Mouse (Mus musculus): Measurements from ENCODE around the gene Gm13283. TPM values are rescaled to one million over a fixed set of nuclear protein-coding genes. Genes with fewer than 3 reads are reported as not detected.
"Not testable (repeated sequence)": the region's sequence is repeated elsewhere in the genome, so short reads cannot be mapped to it uniquely, and the experiment has no call there.

Gene Gm13283
- polyA plus RNA-seq (2012; rRNA removed) (0.13 and 0.24 TPM in 2 replicates), polyA plus RNA-seq (2014; fragmentation: Nextera tagmentation; extraction: Ambion mirVana) (0.21 TPM in 1 of 2 replicates, not detected in the other)

- not testable (repeated sequence) for H3K9ac ChIP-seq (ENCODE audit: low read depth, low read length, severe bottlenecking); H3K27ac ChIP-seq (replicated peaks; ENCODE audit: low read depth, low read length); H3K4me1 ChIP-seq (ENCODE audit: control insufficient read depth, insufficient read depth, low read length); DNase-seq (ENCODE audit: low spot score); H3K9me3 ChIP-seq (ENCODE audit: control insufficient read depth, low read length); H3K36me3 ChIP-seq (ENCODE audit: control insufficient read depth, insufficient read depth, low read length); ATAC-seq (ENCODE audit: low FRiP score, low read depth); H3K27me3 ChIP-seq (ENCODE audit: control insufficient read depth, insufficient read depth, low read length)
- peak within 1 kb of the TSS; percentile 37; the same call in 1 of the 2 replicates for H3K4me2 ChIP-seq (replicated peaks; ENCODE audit: low read depth, low read length, severe bottlenecking)
- H3K4me3 ChIP-seq (replicated peaks; ENCODE audit: low read length): peak within 1 kb of the TSS; percentile 31
- 28% methylated on average over 7 of the region's 14 CpGs for WGBS
Observed at GRCm38 (mm10) chr4:88759610-88760268, at the start of gene Gm13283. Gene Gm13283, plus strand, starts transcription at chr4:88760119.

DNA sequence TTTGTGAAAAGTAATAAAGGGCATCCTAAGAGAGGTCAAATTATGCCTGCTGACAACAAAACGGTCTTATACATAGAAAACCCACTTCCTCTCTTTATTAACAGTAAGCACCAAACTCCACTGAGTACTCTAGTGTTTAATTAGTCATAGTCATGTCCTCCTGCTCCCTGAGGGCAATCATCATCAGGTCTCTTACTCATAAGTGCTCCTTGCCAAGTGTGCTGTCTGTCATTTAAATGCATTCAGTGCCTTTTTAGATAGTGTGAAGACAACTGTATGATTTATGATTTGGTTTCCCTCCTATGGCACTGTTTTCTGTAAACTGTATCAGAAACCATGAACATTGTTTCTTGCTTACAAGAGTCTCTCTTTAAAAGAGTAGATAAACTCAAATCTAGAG, 45.6 kb upstream of the Gm13283 start:
- ATAC-seq (ENCODE audit: low FRiP score, low read depth): no peak
- H3K4me1 ChIP-seq (ENCODE audit: control insufficient read depth, insufficient read depth, low read length): peaks cover 12% of the 10 kb centered on the region; the same call in 1 of the 2 replicates
- DNase-seq (ENCODE audit: low spot score): peak; percentile 4
- H3K4me3 ChIP-seq (replicated peaks; ENCODE audit: low read length): no peak overlapping the region
- no peaks in the 10 kb centered on the region for H3K9me3 ChIP-seq (ENCODE audit: control insufficient read depth, low read length)
- no peak overlapping the region for H3K9ac ChIP-seq (ENCODE audit: low read depth, low read length, severe bottlenecking)
- H3K27me3 ChIP-seq (ENCODE audit: control insufficient read depth, insufficient read depth, low read length): no peaks in the 10 kb centered on the region
- H3K27ac ChIP-seq (replicated peaks; ENCODE audit: low read depth, low read length): no peak overlapping the region
- TF ChIP-seq POLR2A (IDR thresholded peaks at IDR 0.05; ENCODE audit: borderline replicate concordance, extremely low read depth, insufficient read depth, insufficient read length): no peak
- no peak overlapping the region for H3K4me2 ChIP-seq (replicated peaks; ENCODE audit: low read depth, low read length, severe bottlenecking)
- WGBS: 72% methylated on average over 1 of the region's 1 CpGs
- peaks cover 48% of the 10 kb centered on the region for H3K36me3 ChIP-seq (ENCODE audit: control insufficient read depth, insufficient read depth, low read length)

GRCm38 (mm10) chr4:88715059-88715458, 44.9 kb upstream of the Gm13283 start:
- Histone ChIP-seq H3K4me1 (ENCODE audit: control insufficient read depth, insufficient read depth, low read length) (peaks cover 14% of the 10 kb centered on the region), H3K9ac (ENCODE audit: low read depth, low read length, severe bottlenecking) (no peak overlapping the region), H3K9me3 (ENCODE audit: control insufficient read depth, low read length) (no peaks in the 10 kb centered on the region), H3K4me2 (replicated peaks; ENCODE audit: low read depth, low read length, severe bottlenecking) (no peak overlapping the region), H3K27me3 (ENCODE audit: control insufficient read depth, insufficient read depth, low read length) (no peaks in the 10 kb centered on the region), H3K36me3 (ENCODE audit: control insufficient read depth, insufficient read depth, low read length) (peaks cover 50% of the 10 kb centered on the region), H3K27ac (replicated peaks; ENCODE audit: low read depth, low read length) (no peak overlapping the region), H3K4me3 (replicated peaks; ENCODE audit: low read length) (no peak overlapping the region)
- DNase-seq (ENCODE audit: low spot score) (peak; percentile 9), ATAC-seq (ENCODE audit: low FRiP score, low read depth) (no peak)
- TF ChIP-seq POLR2A (IDR thresholded peaks at IDR 0.05; ENCODE audit: borderline replicate concordance, extremely low read depth, insufficient read depth, insufficient read length): no peak

- H3K27ac ChIP-seq (replicated peaks; ENCODE audit: low read depth, low read length): no peak overlapping the region
- TF ChIP-seq POLR2A (IDR thresholded peaks at IDR 0.05; ENCODE audit: borderline replicate concordance, extremely low read depth, insufficient read depth, insufficient read length): no peak
- H3K36me3 ChIP-seq (ENCODE audit: control insufficient read depth, insufficient read depth, low read length): peaks cover 53% of the 10 kb centered on the region
- H3K27me3 ChIP-seq (ENCODE audit: control insufficient read depth, insufficient read depth, low read length): no peaks in the 10 kb centered on the region
- H3K9ac ChIP-seq (ENCODE audit: low read depth, low read length, severe bottlenecking): 0 out of 2 replicates have a peak overlapping the region, but pooled peaks have one; percentile 7
- H3K4me3 ChIP-seq (replicated peaks; ENCODE audit: low read length): peak overlapping the region; percentile 30
- H3K4me2 ChIP-seq (replicated peaks; ENCODE audit: low read depth, low read length, severe bottlenecking): peak overlapping the region; percentile 57
- WGBS: 41% methylated on average over 1 of the region's 1 CpGs
- no peaks in the 10 kb centered on the region for H3K9me3 ChIP-seq (ENCODE audit: control insufficient read depth, low read length)
- peaks cover 23% of the 10 kb centered on the region for H3K4me1 ChIP-seq (ENCODE audit: control insufficient read depth, insufficient read depth, low read length)
- no peak for DNase-seq (ENCODE audit: low spot score)
- no peak for ATAC-seq (ENCODE audit: low FRiP score, low read depth)
Observed at GRCm38 (mm10) chr4:88718715-88719114, 41.2 kb upstream of the Gm13283 start.

GRCm38 (mm10) chr4:88721791-88722721, 37.9 kb upstream of the Gm13283 start, which contains the start of the genes Gm26566 and Klhl9:
Gene Gm26566, plus strand, starts transcription at chr4:88721805.
Gene Klhl9, minus strand, starts transcription at chr4:88722465.
- H3K9ac ChIP-seq (ENCODE audit: low read depth, low read length, severe bottlenecking): peak within 1 kb of the TSS; percentile 99
- DNase-seq (ENCODE audit: low spot score) (peak; percentile 97), ATAC-seq (ENCODE audit: low FRiP score, low read depth) (peak; percentile 98)
- no peaks in the 10 kb centered on the region for H3K27me3 ChIP-seq (ENCODE audit: control insufficient read depth, insufficient read depth, low read length)
- no peaks in the 10 kb centered on the region for H3K9me3 ChIP-seq (ENCODE audit: control insufficient read depth, low read length)
- 2% methylated on average over 66 of the region's 82 CpGs for WGBS
- peak within 1 kb of the TSS; percentile 98 for H3K4me3 ChIP-seq (replicated peaks; ENCODE audit: low read length)
- H3K4me1 ChIP-seq (ENCODE audit: control insufficient read depth, insufficient read depth, low read length): peaks cover 23% of the 10 kb centered on the region
- peak; percentile 64; the same call in 1 of the 2 replicates for TF ChIP-seq POLR2A (IDR thresholded peaks at IDR 0.05; ENCODE audit: borderline replicate concordance, extremely low read depth, insufficient read depth, insufficient read length)
- peak within 1 kb of the TSS; percentile 89 for H3K4me2 ChIP-seq (replicated peaks; ENCODE audit: low read depth, low read length, severe bottlenecking)
- H3K27ac ChIP-seq (replicated peaks; ENCODE audit: low read depth, low read length): peak within 1 kb of the TSS; percentile 98
- H3K36me3 ChIP-seq (ENCODE audit: control insufficient read depth, insufficient read depth, low read length): peaks cover 26% of the 10 kb centered on the region
